Mouse (Mus musculus) limb, embryonic 11.5 days (tissue): ENCODE results near the gene Hist1h3c. TPM values are rescaled to one million over a fixed set of nuclear protein-coding genes. Genes with fewer than 3 reads are reported as not detected.
"Not testable (repeated sequence)": the region's sequence is repeated elsewhere in the genome, so short reads cannot be mapped to it uniquely, and the experiment has no call there.

ENCODE experiments used
- ATAC-seq: fragments of 200-750 bp; cut with Nextera tagmentation; 2 replicates; pipeline ENCODE4 v1.8.0; 2017; ENCODE audit warnings: low read depth; ENCODE audit not compliant: insufficient number of reproducible peaks, low FRiP score, low TSS enrichment
- DNase-seq: peaks from one replicate; pipeline ENCODE4 v3.0.0-alpha.2; 2015; ENCODE audit warnings: low spot score
- H3K27ac ChIP-seq: fragments of 300-500 bp; sonication (generic); replicated peaks from 2 replicates; pipeline ENCODE4 v1.5.1; 2014; ENCODE audit warnings: low read depth, mild to moderate bottlenecking, low read length
- H3K27me3 ChIP-seq: fragments of 300-500 bp; sonication (generic); 2 replicates; pipeline ENCODE4 v1.6.1; 2014; ENCODE audit warnings: mild to moderate bottlenecking, low read length, mixed read lengths; ENCODE audit not compliant: control insufficient read depth, insufficient read depth
- H3K36me3 ChIP-seq: fragments of 300-500 bp; sonication (generic); 2 replicates; pipeline ENCODE4 v1.6.1; 2014; ENCODE audit warnings: mild to moderate bottlenecking, low read length, moderate library complexity, mixed read lengths; ENCODE audit not compliant: control insufficient read depth, insufficient read depth
- H3K4me1 ChIP-seq: fragments of 300-500 bp; sonication (generic); 2 replicates; pipeline ENCODE4 v1.6.1; 2014; ENCODE audit warnings: low read length, mixed read lengths; ENCODE audit not compliant: control insufficient read depth, insufficient read depth
- H3K4me2 ChIP-seq: fragments of 300-500 bp; sonication (generic); 2 replicates; pipeline ENCODE4 v1.6.1; 2014; ENCODE audit warnings: low read depth, mild to moderate bottlenecking, moderate library complexity; ENCODE audit not compliant: severe bottlenecking
- H3K4me3 ChIP-seq: fragments of 300-500 bp; sonication (generic); 2 replicates; pipeline ENCODE4 v1.5.1; 2014; ENCODE audit warnings: low read depth, low read length
- H3K9ac ChIP-seq: fragments of 300-500 bp; sonication (generic); 2 replicates; pipeline ENCODE4 v1.6.1; 2014; ENCODE audit warnings: mild to moderate bottlenecking, low read length
- H3K9me3 ChIP-seq: fragments of 300-500 bp; sonication (generic); 2 replicates; pipeline ENCODE4 v1.6.1; 2016; ENCODE audit warnings: low read length; ENCODE audit not compliant: control insufficient read depth
- WGBS: fragments of 180-500 bp; shearing (Covaris S2); extraction: QIAGEN DNeasy Blood & Tissue Kit; methylation state at CpG from one replicate; pipeline ENCODE4 v1.1.7; 2014; 5-methylcytosine and 5-hydroxymethylcytosine counted together
- polyA plus RNA-seq: library from polyadenylated mRNA; unstranded; fragments of >200 nt; fragmentation: Nextera tagmentation; extraction: Ambion mirVana; gene quantifications from 2 replicates; pipeline ENCODE4 v1.2.1, GENCODE M21; 2014

Gene Hist1h3c
- polyA plus RNA-seq, 1 experiment from 2014 or later = 13.3 TPM

DNA sequence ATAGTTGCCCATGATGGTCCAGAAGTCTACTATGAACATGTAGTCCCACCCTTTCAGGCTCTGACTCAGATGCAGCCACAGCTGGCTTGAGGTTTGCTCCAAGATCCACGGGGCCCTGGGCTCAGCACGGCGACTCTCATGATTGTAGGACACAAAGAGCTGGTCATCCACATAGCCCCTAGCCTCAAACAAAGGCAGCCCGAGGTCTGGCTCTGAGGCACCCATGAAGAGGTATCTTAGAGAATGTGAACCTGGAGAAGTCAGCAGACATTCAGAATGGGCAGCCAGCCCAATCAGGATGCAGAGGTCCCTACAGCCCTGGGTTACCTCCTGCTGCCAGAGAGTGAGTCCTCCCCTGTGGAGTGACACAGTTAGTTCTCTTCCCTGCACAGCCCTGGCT, 37.4 kb downstream of the Hist1h3c start:
- Histone ChIP-seq H3K4me1 (peaks cover 16% of the 10 kb centered on the region), H3K9ac (no peak overlapping the region), H3K4me3 (no peak overlapping the region), H3K36me3 (no peaks in the 10 kb centered on the region), H3K9me3 (no peaks in the 10 kb centered on the region), H3K27me3 (no peaks in the 10 kb centered on the region), H3K27ac (no peak overlapping the region), H3K4me2 (no peak overlapping the region)
- peak; percentile 20 for DNase-seq
- 0 out of 2 replicates have a peak, but pooled peaks have one; percentile 51 for ATAC-seq
- WGBS = 89% methylated on average over 4 of the region's 4 CpGs

- Histone ChIP-seq H3K27ac (no peak overlapping the region), H3K4me2 (no peak overlapping the region), H3K9me3 (no peaks in the 10 kb centered on the region), H3K36me3 (no peaks in the 10 kb centered on the region), H3K4me3 (no peak overlapping the region), H3K9ac (no peak overlapping the region), H3K27me3 (no peaks in the 10 kb centered on the region), H3K4me1 (peaks cover 16% of the 10 kb centered on the region)
- 91% methylated on average over 12 of the region's 12 CpGs for WGBS
- peak; percentile 18 for DNase-seq
- no peak for ATAC-seq
Observed at GRCm38 (mm10) chr13:23706771-23707170, 38.6 kb downstream of the Hist1h3c start.

DNA sequence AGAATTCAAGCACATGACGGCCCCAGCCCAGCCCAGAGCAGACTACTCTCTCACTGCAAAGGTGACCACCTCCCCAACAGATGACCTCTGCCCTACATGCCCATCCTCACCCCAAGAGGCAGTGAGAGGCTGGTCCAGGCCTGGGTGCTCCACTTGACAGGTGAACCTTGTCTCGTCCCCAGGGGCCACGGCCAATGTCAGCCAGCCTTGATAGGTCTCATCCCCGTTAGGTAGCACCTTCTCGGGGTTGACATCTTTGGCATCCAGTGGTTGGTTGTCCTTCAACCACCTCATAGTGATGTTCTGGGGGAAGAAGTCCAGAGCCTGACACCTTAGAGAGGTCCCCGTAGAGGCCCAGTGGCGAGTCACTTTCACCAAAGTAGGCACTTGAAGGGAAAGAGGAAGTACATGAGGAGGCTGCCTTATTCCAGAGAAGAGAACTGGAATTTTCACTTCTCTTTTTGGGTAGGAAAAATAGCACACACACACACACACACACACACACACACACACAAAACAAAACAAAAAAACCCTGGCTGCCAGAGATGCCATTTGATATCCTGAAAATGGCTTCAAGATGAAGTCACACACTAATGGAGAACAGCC, 39.5 kb downstream of the Hist1h3c start:
- no peaks in the 10 kb centered on the region for H3K9me3 ChIP-seq
- H3K4me3 ChIP-seq = no peak overlapping the region
- WGBS = 94% methylated on average over 7 of the region's 7 CpGs
- no peak overlapping the region for H3K4me2 ChIP-seq
- no peaks in the 10 kb centered on the region for H3K36me3 ChIP-seq
- H3K4me1 ChIP-seq = peaks cover 16% of the 10 kb centered on the region
- no peak overlapping the region for H3K27ac ChIP-seq
- no peaks in the 10 kb centered on the region for H3K27me3 ChIP-seq
- DNase-seq (peak; percentile 17), ATAC-seq (no peak)
- H3K9ac ChIP-seq = no peak overlapping the region

- H3K36me3 ChIP-seq, H3K9me3 ChIP-seq, DNase-seq, H3K27ac ChIP-seq, H3K27me3 ChIP-seq, H3K4me2 ChIP-seq, ATAC-seq, H3K4me3 ChIP-seq, H3K9ac ChIP-seq, H3K4me1 ChIP-seq: not testable (repeated sequence)
- WGBS = 93% methylated on average over 2 of the region's 2 CpGs
Observed at GRCm38 (mm10) chr13:23702801-23703200, 42.6 kb downstream of the Hist1h3c start.

DNA sequence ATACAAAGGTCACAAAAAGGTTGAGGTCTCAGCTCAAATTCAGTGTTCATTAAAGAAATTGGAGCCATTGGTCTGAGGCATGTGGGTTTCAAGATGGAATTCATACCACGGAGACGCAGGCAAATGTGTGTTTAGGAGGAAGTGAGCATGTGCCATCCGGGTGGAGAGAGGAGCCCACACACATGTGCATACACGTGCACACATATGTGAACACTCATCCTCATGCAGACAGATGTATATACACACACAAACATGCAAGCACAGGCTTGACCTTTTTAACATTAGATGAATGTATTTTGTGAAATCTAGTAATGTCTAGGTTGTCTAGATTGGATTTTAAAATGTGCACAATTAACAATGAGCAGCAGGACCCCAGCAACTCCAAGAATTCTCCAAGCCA, 43.2 kb downstream of the Hist1h3c start:
- 83% methylated on average over 4 of the region's 4 CpGs for WGBS
- Histone ChIP-seq H3K36me3 (no peaks in the 10 kb centered on the region), H3K4me1 (no peaks in the 10 kb centered on the region), H3K4me3 (no peak overlapping the region), H3K27ac (no peak overlapping the region), H3K9ac (no peak overlapping the region), H3K27me3 (no peaks in the 10 kb centered on the region), H3K4me2 (no peak overlapping the region), H3K9me3 (no peaks in the 10 kb centered on the region)
- DNase-seq (peak; percentile 13), ATAC-seq (no peak)

- WGBS = 33% methylated on average over 8 of the region's 8 CpGs
- ATAC-seq (peak; percentile 66), DNase-seq (peak; percentile 81)
- Histone ChIP-seq H3K9ac (no peak overlapping the region), H3K4me1 (no peaks in the 10 kb centered on the region), H3K36me3 (no peaks in the 10 kb centered on the region), H3K4me3 (no peak overlapping the region), H3K27ac (no peak overlapping the region), H3K27me3 (no peaks in the 10 kb centered on the region), H3K4me2 (no peak overlapping the region), H3K9me3 (no peaks in the 10 kb centered on the region)
Observed at GRCm38 (mm10) chr13:23700786-23701520, 44.4 kb downstream of the Hist1h3c start.

DNA sequence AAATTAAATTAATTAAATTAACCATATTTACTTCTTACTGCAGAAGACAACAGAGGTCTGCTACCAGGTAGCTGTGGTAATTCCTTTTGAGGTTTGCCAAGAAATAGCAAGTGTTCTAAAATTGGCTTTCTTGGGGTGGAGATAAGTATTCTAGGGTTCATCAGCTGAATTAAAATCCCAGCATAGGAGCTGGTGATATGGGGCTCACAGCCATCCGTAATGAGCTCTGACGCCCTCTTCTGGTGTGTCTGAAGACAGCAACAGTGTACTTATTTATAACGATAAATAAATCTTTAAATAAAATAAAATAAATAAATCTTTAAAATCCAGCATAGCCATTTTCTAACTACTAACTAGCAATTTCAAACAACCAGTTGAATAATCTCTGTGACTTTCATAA, 45.6 kb downstream of the Hist1h3c start:
- Histone ChIP-seq H3K9me3 (no peaks in the 10 kb centered on the region), H3K9ac (no peak overlapping the region), H3K36me3 (no peaks in the 10 kb centered on the region), H3K27me3 (no peaks in the 10 kb centered on the region), H3K4me1 (no peaks in the 10 kb centered on the region), H3K4me3 (no peak overlapping the region), H3K27ac (no peak overlapping the region), H3K4me2 (no peak overlapping the region)
- 73% methylated on average over 3 of the region's 3 CpGs for WGBS
- DNase-seq (peak; percentile 16), ATAC-seq (no peak)

GRCm38 (mm10) chr13:23698996-23699395, 46.4 kb downstream of the Hist1h3c start:
- H3K4me1 ChIP-seq = no peaks in the 10 kb centered on the region
- no peaks in the 10 kb centered on the region for H3K27me3 ChIP-seq
- WGBS = 78% methylated on average over 6 of the region's 6 CpGs
- H3K36me3 ChIP-seq = no peaks in the 10 kb centered on the region
- H3K4me2 ChIP-seq = no peak overlapping the region
- H3K4me3 ChIP-seq = no peak overlapping the region
- H3K27ac ChIP-seq = peak overlapping the region; percentile 31
- no peak overlapping the region for H3K9ac ChIP-seq
- peak; percentile 18 for DNase-seq
- no peak for ATAC-seq
- no peaks in the 10 kb centered on the region for H3K9me3 ChIP-seq
